Mouse (Mus musculus): ENCODE results near the gene Fastkd1. TPM values are rescaled to one million over a fixed set of nuclear protein-coding genes. Genes with fewer than 3 reads are reported as not detected.
"Not testable (repeated sequence)": the region's sequence is repeated elsewhere in the genome, so short reads cannot be mapped to it uniquely, and the experiment has no call there.

Gene Fastkd1
- total RNA-seq (2021), result 10 to 100 TPM; 16.1 to 17.2 TPM
- long read RNA-seq, experiment 1, partial matches to known transcripts, result 1 of 3 reads
- long read RNA-seq, experiment 1, other reads (novel, unspliced or antisense), result 1 of 3 reads
- long read RNA-seq, experiment 2, partial matches to known transcripts, result 0 of 3 reads
- long read RNA-seq, experiment 2, other reads (novel, unspliced or antisense), result 1 of 3 reads

DNA sequence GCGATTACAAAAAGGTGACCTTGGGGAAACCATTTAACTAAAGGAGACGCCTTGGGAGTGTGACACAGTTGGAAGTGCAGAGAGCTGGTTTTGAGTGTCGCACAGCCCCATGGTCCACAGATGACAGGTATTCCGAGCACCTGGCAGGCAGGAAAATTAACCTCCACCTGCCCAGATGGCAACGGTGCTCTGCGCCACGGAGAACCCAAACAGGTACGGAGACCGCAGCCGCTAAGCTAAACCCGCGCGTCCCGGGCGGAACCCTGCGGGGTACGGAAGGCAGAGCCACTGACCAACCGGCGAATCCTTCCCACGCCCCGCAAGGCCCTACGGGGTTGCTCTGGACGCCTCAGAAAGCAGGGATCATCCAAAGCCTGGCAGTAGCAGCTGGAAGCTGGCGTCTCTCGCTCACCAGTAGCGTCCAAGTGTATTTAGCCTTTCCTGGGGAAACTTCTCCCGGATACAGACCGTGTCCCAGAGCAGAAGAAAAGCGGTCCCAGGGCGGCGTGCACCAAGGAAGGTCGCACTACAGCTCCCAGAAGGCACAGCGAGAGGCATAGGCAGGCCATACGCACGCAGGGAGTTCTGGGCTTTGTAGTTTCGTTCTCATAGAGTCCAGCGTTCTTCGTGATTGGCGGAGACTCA is at the start of gene Fastkd1:
TSS of gene Fastkd1 (minus strand) at position 536 of the 645 bp plus-strand sequence.
- DNase-seq (ENCODE audit: low spot score in 2 of 2), result peak; percentile 88 to 94
- intact Hi-C loops (cut with DNase I), result no loop called here

DNA sequence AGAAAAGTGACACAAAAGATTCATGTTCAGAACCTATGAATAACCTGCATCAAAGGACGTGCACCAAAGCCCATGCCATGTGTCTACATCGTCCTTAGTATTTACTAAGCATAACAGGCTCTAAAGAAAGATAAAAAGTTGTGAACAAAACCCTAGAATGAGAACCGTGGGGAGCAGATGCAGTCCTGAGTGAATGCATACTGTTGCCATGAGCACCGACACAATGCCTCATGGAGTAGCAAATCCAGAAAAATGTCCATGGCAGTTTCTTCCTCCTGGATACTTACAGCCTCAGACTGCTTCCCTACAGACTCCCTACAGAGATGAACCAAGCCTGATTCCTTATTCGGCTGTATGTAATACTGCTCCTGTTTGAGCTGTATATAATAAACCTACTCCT is 47.7 kb upstream of the Fastkd1 start:
- peak in 1 of 2 experiments; percentile 26 for DNase-seq (ENCODE audit: low spot score in 2 of 2)
- intact Hi-C loops (cut with DNase I), result no loop called here

DNA sequence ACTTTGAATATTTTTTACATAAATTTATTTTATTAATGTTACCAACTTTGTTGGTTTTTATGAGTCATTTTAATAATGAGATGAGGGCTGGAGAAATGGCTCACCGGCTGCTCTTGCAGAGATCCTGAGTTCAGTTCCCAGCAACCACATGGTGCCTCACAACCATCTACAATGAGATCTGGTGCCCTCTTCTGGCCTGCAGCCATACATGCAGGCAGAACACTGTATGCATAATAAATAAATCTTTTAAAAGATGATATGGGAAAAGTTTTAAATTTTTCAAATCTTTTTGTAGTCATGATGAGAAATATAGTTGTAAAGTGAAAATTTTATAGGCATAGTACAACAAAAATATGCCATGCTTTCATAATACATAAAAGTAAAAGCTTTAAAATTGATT is 31.8 kb upstream of the Fastkd1 start:
- intact Hi-C loops (cut with DNase I), result loop anchor here (5.0 to 10.0 kb wide), 2 partner anchors 90 to 122 kb away; no protein-coding TSS in a partner anchor
- DNase-seq (ENCODE audit: low spot score in 2 of 2), result no peak

DNA sequence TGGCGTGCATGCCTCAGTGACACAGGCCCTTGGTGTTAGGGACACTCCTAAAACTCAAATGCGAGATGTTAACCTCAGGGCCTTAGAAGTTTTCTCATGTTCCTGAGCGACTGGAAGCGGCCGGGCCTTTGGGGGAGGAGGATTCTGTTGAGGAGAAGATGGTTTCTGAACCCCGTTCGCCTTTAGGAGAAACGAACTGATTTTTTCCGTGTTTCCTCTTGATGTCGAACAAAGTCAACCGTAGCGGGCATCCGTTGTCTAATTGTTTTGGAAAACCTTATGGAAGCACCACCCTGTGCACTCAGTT is 10.2 kb upstream of the Fastkd1 start:
- DNase-seq (ENCODE audit: low spot score in 2 of 2), result no peak
- intact Hi-C loops (cut with DNase I), result no loop called here

DNA sequence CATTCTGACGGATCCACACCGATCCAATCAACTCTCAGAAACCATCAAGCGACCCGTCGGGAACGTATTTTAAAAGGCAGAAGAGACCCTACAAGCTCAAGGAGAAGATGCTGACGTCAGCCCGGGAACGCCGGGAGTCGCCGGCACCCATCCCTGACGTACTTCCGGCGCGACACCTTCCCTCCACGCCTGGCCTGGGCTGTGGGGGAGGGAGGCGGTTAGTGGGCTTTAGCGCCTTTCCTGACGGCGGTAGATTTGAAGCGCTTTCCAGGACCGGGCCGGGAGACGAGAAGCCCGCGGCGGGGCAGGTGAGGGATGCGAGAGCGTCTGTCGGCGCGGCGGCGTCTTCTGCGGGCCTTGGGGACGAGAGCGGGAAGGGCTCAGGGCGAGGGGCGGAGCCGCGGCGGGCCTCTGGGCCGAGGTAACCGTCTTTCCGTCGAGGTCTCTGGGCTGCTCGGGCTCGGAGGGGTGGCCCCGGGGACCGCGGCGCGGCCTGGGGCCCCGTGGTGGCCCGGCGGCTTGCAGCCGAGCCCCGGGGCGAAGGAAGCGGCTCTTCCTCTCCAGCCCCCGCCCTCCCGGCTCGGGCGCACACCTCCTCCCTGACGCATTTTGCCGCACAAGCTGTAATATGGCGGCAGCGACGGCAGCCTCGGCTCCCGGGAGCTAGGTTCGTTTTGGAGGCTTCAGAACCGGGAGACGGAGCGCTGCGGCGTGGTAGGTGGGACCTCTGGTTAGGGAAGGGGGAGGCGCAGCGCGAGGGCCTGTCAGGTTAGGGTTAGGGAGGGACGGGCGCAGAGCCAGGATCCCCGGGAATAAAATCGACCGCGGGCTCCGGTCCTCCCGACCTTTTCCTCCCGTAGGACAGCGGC is 9.6 kb upstream of the Fastkd1 start:
- intact Hi-C loops (cut with DNase I), result no loop called here
- peak; percentile 91 to 96 for DNase-seq (ENCODE audit: low spot score in 2 of 2)

DNA sequence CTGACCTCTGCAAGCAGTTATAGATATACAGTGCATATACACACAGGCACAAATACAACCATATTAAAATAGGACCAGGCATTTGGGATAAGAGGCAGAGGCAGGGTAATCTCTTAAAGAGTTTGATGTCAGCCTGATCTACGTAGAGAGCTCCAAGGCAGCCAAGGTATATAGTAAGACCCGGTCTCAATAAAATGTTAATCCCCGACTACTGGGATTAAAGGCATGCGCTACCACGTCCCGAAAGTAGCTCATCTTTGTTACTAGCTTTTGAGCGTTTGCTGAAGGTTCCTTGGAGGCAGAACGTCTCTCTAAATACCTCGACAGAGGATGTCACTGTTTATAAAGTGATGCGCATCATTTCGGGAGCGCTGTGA is 8.9 kb upstream of the Fastkd1 start, which contains the start of gene Ppig:
TSS of gene Ppig (plus strand) at position 273 of the 377 bp plus-strand sequence.
- intact Hi-C loops (cut with DNase I), result no loop called here
- no peak for DNase-seq (ENCODE audit: low spot score in 2 of 2)

DNA sequence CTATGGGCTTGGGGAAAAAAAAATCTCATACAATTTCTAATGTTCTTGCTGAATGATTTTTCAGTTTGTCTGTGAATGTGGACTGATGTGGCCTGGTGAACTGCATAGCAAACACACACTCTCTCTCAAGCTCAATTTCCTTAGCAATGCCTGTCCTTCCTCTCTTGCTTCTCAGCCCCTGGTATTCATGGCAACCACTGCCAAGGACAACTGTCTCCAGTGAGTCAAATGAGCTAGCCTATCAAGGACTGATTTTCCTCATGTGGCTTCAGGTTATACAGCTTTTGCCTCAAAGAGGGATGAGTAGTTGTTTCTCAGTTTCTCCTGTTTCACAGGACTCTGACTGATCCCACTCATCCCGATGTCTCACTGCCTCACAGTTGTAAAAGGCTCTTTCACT is 5.8 kb upstream of the Fastkd1 start:
- peak in 1 of 2 experiments; percentile 13 for DNase-seq (ENCODE audit: low spot score in 2 of 2)
- intact Hi-C loops (cut with DNase I), result no loop called here

DNA sequence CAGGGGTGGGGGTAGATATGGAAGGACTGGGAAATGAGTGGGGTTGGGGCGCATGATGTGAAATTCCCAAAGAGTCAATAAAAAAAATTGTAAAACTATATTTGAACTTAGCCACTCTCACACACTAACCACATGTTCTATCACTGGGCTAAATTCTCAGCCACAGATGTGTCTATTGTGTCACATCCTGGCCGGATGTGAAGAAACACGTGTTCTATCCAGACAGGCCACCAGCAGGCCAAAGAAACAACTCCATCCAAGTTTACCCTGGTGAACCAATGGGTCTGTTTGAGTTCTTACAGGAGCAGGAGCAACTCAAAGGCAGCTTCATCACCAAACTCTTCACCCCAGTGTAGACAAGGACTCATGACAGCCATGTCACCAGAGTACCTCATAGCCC is 3.2 kb upstream of the Fastkd1 start:
- intact Hi-C loops (cut with DNase I), result no loop called here
- no peak for DNase-seq (ENCODE audit: low spot score in 2 of 2)

DNA sequence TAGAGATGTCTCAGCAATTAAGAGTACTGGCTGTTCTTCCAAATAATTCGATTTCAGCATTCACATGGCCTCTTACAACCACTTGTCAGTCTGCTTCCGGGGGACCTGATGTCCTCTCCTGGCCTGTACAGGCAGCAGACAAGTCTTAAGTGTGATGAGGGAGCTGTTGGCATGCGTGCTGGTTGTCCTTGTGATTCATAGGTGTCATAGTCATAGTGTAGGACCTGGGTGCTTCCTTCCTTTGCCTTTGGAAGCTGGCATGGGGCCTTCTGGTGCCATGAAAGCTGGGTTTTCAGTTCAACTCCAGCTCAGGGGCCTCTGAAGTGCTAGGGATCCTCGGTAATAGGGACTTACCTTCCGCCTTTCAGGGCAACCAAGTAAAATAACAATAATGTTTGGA is 810 bp upstream of the Fastkd1 start:
- intact Hi-C loops (cut with DNase I), result no loop called here
- no peak for DNase-seq (ENCODE audit: low spot score in 2 of 2)

DNA sequence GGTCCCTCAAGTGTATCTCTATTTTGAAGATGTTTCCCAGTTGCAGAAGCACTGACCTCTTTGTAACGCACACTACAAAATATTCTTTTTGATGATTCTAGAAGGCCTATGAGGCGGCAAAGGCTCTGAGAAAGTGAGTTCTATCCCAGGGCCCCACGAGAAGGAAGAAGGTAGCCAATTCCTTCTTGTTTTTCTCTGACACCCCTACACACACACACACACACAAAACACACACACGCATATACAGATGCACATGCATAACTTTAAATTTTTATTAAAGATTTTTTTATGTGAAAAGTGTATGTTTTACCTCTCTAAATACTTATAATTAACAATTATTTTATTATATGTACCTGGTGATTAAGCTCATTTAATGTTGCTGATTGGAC is 304 bp upstream of the Fastkd1 start:
- DNase-seq (ENCODE audit: low spot score in 2 of 2), result no peak
- intact Hi-C loops (cut with DNase I), result no loop called here

DNA sequence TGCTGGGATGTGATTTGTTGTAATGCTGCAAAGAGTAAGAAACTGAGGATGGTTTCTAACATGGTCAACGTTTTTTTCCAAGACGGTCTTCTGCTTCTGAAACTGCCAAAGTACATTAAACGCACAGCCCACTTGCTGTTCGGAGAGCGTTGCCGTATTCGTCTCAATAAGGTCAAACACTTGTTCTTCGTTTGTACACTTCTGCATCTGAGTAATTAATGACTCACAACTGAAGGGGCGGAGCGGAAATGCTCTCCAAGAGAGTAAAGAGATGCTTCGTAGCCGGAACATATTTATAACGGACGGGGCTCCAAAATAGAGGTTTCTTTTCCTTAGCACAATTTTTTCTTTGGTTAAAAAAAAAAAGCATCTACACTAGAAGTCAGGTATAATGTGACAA is 1.1 kb downstream of the Fastkd1 start:
- intact Hi-C loops (cut with DNase I), result no loop called here
- DNase-seq (ENCODE audit: low spot score in 2 of 2), result peak; percentile 14 to 19

DNA sequence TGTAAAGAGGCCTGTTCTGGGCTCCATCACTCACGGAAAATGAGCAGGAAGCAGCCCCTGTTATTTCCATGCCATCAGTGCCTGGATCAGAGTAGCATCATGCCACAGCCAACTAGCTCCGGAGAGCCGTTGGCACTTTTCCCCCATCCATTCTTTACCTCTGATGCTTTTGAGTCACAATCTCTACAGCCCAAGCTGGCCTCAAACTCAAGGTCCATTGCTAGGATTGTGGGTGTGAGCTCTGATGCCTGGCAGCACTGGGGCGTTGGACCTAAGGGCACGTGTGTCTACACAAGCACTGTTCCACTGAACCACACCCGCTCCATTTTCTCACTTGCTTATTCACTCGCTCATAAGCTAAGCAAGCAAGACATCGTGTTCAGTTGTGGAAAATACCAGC is 12.9 kb downstream of the Fastkd1 start:
- intact Hi-C loops (cut with DNase I), result loop anchor here (5.0 kb wide), 1 partner anchor 33 kb away; no protein-coding TSS in a partner anchor

DNA sequence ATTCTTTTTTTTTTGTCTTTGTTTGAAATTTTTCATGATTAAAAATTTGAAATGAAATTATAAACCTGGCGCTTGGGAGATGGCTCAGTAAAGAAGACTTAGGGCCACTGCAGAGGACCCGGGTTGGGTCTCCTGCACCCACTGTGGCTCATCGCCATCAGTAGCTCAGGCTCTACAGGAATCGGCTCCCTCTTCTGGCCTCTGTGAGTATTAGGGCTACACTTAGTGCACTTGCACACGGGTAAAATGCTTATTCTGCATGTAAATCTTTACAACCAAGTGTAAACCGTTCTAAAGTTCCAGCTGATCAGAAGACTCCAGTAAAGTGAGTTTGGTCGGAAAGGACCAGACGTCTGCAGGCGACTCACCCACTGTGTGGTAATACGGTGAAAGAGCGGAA is 19.8 kb downstream of the Fastkd1 start:
- DNase-seq (ENCODE audit: low spot score in 2 of 2), result no peak
- intact Hi-C loops (cut with DNase I), result no loop called here

More for the DNA sequence above, 12.9 kb downstream of the Fastkd1 start:
- DNase-seq (ENCODE audit: low spot score in 2 of 2), result no peak

DNA sequence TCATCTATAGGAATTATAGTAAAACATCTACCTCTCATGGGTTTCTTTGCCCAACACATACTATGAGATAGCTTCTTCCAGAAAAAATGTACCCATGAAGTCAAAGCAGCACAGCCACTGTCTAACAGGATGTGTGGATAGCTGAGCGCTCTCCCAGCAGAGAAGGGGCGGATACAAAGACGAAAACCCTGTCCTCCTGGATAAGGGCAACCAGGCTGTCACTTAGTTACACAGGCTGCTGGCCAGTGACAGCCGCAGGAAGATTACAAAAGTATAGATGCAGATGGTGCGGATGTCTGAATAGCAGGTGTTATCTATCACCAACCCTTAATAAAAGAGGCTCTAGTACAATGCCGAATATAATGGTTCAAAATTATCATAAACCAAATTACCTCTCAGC is 22.5 kb downstream of the Fastkd1 start:
- intact Hi-C loops (cut with DNase I), result no loop called here
- no peak for DNase-seq (ENCODE audit: low spot score in 2 of 2)

DNA sequence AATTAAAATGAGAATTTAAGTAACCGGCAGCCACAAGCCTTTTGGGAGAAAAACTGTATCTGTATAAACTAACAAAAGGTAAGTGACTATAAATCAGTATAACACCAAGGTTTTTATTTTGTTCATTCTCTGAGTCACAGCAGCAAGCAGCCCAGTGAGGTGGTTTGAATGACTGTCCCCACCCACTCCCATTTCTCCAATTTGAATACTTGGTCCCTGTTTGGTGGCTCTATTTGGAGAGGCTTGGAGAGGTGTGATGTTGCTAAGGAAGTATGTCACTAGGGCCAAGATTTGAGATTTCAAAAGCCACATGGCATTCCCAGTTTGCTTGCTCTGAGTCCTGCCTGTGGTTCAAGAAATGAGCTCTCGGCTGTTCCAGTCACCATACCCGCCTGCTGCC is 23.1 kb downstream of the Fastkd1 start:
- DNase-seq (ENCODE audit: low spot score in 2 of 2), result no peak
- intact Hi-C loops (cut with DNase I), result no loop called here

DNA sequence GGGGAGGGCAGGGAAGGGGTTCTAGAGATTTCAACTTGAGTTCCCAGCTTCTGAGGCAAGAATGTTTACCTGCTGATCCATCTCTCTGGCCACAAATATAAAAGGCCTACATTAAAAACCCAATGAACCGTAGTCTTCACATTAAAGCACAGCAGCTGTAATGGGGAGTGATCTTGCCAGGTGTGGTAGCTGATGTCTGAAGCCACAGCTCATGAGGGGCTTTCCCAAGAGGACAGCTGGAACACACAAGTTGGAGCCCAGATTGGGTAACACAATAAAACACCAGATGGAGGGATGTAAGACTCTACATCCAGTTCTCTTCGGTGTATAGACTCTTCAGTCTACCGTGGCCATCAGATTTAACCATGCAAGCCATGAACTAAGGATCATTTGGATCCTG is 28.8 kb downstream of the Fastkd1 start:
- intact Hi-C loops (cut with DNase I), result no loop called here
- no peak for DNase-seq (ENCODE audit: low spot score in 2 of 2)

DNA sequence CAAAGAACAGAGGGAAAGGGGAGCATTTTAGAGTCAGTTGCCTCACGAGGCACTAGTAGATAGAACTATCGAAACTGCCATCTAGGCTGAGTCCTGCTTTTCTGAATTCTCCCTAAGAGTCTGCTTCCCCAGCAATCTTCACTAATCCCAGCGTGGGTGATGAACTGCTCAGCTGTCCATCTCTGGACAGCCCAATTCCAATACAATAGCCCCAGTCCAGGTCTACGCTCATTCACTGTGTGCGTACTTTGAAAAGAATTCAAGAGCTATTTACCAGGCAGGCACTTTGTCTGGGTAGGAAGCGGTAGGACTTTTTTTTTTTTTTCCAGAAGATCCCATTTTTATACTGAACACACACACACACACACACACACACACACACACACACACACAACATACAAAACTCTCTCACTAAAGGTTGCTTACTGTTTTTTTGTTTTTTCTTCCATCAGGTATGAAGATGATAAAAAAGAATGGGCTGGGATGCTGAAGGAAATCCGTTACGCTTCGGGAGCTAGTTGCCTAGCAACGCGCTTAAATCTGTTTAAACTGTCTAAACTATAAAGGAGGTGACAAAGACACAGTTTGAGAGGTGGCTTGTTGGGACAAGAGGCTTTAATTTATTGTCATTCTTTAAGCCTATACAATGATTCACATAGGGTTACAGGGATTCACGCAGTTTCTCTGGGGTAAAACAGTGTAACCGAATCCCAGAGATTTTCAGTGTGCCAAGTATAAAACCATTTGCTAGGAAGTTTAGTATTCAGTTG is 30.1 kb downstream of the Fastkd1 start:
- intact Hi-C loops (cut with DNase I), result no loop called here
- DNase-seq (ENCODE audit: low spot score in 2 of 2), result peak; percentile 20 to 32

DNA sequence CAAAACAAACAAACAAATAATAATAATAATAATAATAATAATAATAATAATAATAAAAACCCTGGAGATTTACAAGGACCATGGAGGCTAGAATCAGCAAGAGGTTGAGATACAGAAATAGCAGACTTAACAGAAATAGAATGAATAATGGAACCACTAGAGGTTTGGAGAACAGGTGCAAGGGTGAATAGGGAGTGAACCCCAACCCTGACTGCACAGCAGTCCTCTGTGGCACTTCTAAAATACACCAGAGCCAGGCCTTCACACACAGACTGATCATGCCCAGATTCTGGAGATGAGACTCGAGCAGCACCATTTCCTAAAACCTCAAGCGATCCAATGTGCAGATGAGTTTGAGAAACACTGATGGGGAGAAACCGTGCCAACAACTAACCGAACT is 31.4 kb downstream of the Fastkd1 start:
- DNase-seq (ENCODE audit: low spot score in 2 of 2), result no peak
- intact Hi-C loops (cut with DNase I), result no loop called here

DNA sequence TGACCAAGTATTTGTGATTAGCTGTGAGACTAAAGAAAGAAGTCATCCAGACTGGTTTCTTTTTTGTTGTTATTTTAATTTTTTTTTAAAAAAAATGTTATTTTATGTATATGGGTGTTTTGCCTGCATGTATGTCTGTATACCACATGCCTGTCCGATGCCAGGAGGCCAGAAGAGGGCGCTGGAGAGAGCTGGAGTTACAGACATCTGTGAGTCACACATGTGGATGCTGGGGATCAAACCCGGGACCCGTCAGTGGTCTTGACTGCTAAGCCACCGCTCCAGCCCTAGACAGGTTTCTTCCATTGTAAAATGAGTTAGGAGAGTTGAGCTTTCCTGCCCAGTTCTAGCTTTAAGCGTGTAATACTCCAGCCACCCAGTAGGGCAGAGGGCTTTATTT is 33.3 kb downstream of the Fastkd1 start:
- no peak for DNase-seq (ENCODE audit: low spot score in 2 of 2)
- intact Hi-C loops (cut with DNase I), result no loop called here

DNA sequence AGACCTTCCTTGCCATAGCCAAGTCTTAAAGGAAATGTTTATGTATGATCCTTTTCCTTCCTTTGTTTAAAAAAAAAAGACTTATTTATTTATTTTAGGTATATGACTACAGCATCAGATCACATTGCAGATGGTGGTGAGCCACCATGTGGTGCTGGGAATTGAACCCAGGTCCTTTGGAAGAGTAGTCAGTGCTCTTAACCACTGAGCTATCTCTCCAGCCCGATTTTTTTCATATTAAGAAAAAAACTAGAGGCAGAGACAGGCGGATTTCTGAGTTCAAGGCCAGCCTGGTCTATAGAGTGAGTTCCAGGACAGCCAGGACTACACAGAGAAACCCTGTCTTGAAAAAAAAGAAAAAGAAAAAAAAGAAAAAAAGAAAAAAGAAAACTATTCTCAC is 36.1 kb downstream of the Fastkd1 start:
- DNase-seq (ENCODE audit: low spot score in 2 of 2); intact Hi-C loops (cut with DNase I): not testable (repeated sequence)

Data from left cerebral cortex, postnatal 14 days (tissue).